Mouse (Mus musculus) spleen, adult 2 months (tissue): ENCODE results near the gene Polr2j. TPM values are rescaled to one million over a fixed set of nuclear protein-coding genes. Genes with fewer than 3 reads are reported as not detected.
"Not testable (repeated sequence)": the region's sequence is repeated elsewhere in the genome, so short reads cannot be mapped to it uniquely, and the experiment has no call there.

Experiments
- DNase-seq, 2 experiments: peaks; one replicate each; pipeline versions ENCODE4 v3.0.0 to v3.0.0-alpha.2; 2012 to 2021; ENCODE audit warnings: low spot score in 2 of 2, low read depth in 1 of 2
- H3K27ac ChIP-seq: fragments of 200-500 bp; 2 replicates; pipeline ENCODE4 v1.5.1; 2012; ENCODE audit warnings: low read length, inconsistent platforms; ENCODE audit not compliant: insufficient read depth
- H3K27me3 ChIP-seq: fragments of 200-500 bp; 2 replicates; pipeline ENCODE4 v1.6.1; 2012; ENCODE audit warnings: mild to moderate bottlenecking, moderate library complexity, low read length, inconsistent platforms; ENCODE audit not compliant: control insufficient read depth, insufficient read depth
- H3K36me3 ChIP-seq: fragments of 200-500 bp; 2 replicates; pipeline ENCODE4 v1.6.1; 2012; ENCODE audit warnings: mild to moderate bottlenecking, low read length, inconsistent platforms; ENCODE audit not compliant: control insufficient read depth, insufficient read depth
- H3K4me1 ChIP-seq: fragments of 200-500 bp; 2 replicates; pipeline ENCODE4 v1.6.1; 2011; ENCODE audit warnings: inconsistent platforms; ENCODE audit not compliant: control insufficient read depth, insufficient read depth, insufficient read length
- H3K4me3 ChIP-seq: fragments of 200-500 bp; 2 replicates; pipeline ENCODE4 v1.5.1; 2011; ENCODE audit warnings: mild to moderate bottlenecking, inconsistent platforms; ENCODE audit not compliant: insufficient read depth, insufficient read length; ENCODE audit errors: extremely low read depth
- CTCF ChIP-seq: fragments of 200-500 bp; IDR thresholded peaks from 2 replicates; pipeline ENCODE4 v1.5.1; 2011; ENCODE audit warnings: mild to moderate bottlenecking, inconsistent platforms; ENCODE audit not compliant: insufficient read depth, insufficient read length, insufficient replicate concordance; ENCODE audit errors: extremely low read depth
- POLR2A ChIP-seq: fragments of 200-500 bp; IDR thresholded peaks from 2 replicates; pipeline ENCODE4 v1.6.1; 2011; ENCODE audit warnings: low read depth, low read length, inconsistent platforms
- WGBS: fragments of 180-500 bp; shearing (Covaris S2); methylation state at CpG from one replicate; pipeline ENCODE4 v1.1.7; 2018; 5-methylcytosine and 5-hydroxymethylcytosine counted together
- polyA plus RNA-seq: library from polyadenylated mRNA; depleted of rRNA; stranded (reverse); fragments of >200 nt; gene quantifications from 2 replicates; pipeline ENCODE4 v1.2.3, GENCODE M21; 2012

Gene Polr2j
- polyA plus RNA-seq, 1 experiment = 32.3 TPM

DNA sequence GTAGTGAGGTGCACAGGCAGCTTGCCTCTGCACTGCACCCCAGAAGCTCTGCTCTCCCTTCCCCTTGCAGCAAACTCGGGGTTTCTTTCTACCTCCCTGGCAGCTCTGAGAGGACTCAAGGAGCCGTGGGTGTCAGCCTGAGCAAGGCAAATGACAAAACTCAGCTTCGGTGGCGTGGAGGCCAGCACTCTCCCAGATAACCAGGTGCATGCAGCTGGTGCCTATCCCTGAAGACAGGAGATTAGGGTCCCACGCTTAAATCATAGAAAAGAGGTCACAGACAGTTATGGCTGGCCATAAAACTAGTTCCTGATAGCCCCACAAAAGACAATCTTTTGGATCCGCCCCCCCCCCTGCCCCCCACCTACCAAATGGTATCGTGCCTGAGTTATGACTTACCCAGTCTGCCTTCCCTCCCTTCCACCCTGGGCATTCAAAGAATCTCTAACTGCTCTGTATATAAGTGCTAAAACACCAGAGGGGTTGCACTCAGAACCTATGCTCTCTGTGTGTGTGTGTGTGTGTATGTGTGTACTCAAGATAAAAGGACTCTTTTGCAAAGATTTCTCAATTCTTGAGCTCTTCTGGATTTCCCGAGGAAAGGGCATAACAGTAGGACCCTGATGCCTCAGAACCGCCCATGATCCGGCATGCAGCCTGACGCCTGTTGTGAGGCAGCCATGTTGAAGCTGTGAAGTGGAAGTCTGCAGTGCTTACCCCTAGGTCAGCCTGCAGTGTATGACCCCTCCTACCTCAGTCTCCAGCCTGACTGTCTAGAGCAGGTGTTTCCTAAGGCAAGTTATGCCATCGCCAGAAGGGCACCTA lies 28.4 kb downstream of the Polr2j start:
- Histone ChIP-seq H3K27me3 (no peaks in the 10 kb centered on the region), H3K36me3 (peaks cover 14% of the 10 kb centered on the region), H3K4me1 (peaks cover 33% of the 10 kb centered on the region; the same call in 1 of the 2 replicates), H3K27ac (peak overlapping the region; percentile 18), H3K4me3 (peak overlapping the region; percentile 16; the same call in 1 of the 2 replicates)
- no peak for DNase-seq
- TF ChIP-seq CTCF (no peak), POLR2A (no peak)
- WGBS = 62% methylated on average over 12 of the region's 12 CpGs

GRCm38 (mm10) chr5:136146936-136147335 lies 30.5 kb downstream of the Polr2j start:
- H3K4me3 ChIP-seq = peak overlapping the region; percentile 41
- peaks cover 33% of the 10 kb centered on the region; the same call in 1 of the 2 replicates for H3K4me1 ChIP-seq
- DNase-seq = peak in 1 of 2 experiments; percentile 66
- 61% methylated on average over 1 of the region's 1 CpGs for WGBS
- H3K27me3 ChIP-seq = no peaks in the 10 kb centered on the region
- peak overlapping the region; percentile 87 for H3K27ac ChIP-seq
- H3K36me3 ChIP-seq = no peaks in the 10 kb centered on the region
- no peak for TF ChIP-seq CTCF

- Histone ChIP-seq H3K36me3 (no peaks in the 10 kb centered on the region), H3K27me3 (no peaks in the 10 kb centered on the region), H3K4me3 (no peak overlapping the region), H3K27ac (peak overlapping the region; percentile 87), H3K4me1 (peaks cover 33% of the 10 kb centered on the region; the same call in 1 of the 2 replicates)
- no peak for TF ChIP-seq POLR2A
- no peak for TF ChIP-seq CTCF
- DNase-seq = no peak
- WGBS = 58% methylated on average over 8 of the region's 8 CpGs
These were observed 31.3 kb downstream of the Polr2j start for GRCm38 (mm10) chr5:136147704-136148103.

DNA sequence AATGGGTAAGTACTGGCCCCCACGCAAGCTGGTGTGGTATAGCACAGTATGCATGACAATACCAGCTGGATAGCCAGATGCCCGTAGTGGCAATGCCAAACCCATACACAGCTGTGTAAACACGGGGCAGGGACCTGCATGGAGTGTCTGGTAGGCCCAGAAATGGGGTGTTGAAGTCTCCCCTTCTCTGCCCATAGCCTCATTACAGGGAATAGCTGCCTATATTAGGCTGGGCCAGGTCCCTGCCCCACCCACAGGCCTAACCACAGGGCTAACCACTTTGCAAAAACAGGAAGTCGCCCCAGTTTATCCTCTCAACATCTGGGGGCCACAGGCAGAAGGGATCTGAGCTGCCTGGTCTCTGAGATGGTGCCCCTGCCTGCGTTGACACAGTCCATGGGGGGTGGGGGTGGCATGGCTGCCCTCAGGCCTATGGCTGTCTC lies 32.7 kb downstream of the Polr2j start:
- H3K4me1 ChIP-seq = peaks cover 33% of the 10 kb centered on the region; the same call in 1 of the 2 replicates
- H3K36me3 ChIP-seq, H3K27me3 ChIP-seq, H3K4me3 ChIP-seq: not testable (repeated sequence)
- peak in 1 of 2 experiments; percentile 42 for DNase-seq
- WGBS = 9% methylated on average over 5 of the region's 5 CpGs
- H3K27ac ChIP-seq = peak overlapping the region; percentile 87

DNA sequence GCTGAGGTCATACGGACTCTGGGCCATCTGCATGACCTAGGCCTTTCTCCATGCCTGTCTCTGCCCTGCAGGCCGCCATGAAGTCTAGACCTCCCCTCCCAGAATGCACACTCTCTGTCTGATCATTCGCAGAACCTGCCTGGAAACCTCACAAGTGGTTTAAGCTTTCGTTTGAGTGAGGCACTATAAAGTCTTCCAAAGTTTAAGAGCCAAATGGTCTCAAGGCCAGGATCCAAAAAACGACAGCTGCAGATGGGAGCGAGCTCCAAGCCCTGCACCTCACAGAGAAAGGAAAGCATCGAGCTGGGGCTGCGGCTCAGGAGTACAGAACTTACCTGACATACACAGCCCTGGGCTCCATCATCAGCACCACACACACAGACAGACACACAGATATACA lies 35.9 kb downstream of the Polr2j start:
- TF ChIP-seq POLR2A (no peak), CTCF (no peak)
- 82% methylated on average over 8 of the region's 8 CpGs for WGBS
- Histone ChIP-seq H3K4me1 (peaks cover 21% of the 10 kb centered on the region; the same call in 1 of the 2 replicates), H3K27ac (0 out of 2 replicates have a peak overlapping the region, but pooled peaks have one; percentile 25), H3K4me3 (no peak overlapping the region), H3K27me3 (no peaks in the 10 kb centered on the region), H3K36me3 (peaks cover 6% of the 10 kb centered on the region; the same call in 1 of the 2 replicates)
- DNase-seq = no peak

DNA sequence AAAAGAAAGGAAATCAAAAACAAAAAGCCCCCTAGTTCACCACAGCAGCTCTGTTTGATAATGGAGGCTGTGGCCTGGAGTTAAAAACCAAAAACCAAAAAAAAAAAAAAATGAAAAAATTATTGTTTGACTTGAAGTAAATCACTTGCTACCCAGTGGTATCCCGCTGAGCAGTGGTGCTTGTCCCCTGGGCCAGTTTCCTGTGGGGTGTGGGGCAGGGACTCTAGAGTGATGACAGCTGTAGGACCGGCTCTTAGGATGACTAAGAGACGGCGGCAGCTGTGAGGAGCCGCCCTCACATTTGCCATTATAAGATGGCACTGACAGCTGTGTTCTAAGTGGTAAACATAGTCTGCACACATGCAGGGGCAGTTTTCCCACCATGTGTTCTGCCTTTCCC lies 39.0 kb downstream of the Polr2j start:
- no peak for TF ChIP-seq POLR2A
- no peak for TF ChIP-seq CTCF
- DNase-seq = no peak
- Histone ChIP-seq H3K36me3 (peaks cover 8% of the 10 kb centered on the region), H3K4me1 (no peaks in the 10 kb centered on the region), H3K27me3 (no peaks in the 10 kb centered on the region), H3K27ac (no peak overlapping the region), H3K4me3 (no peak overlapping the region)
- WGBS = 53% methylated on average over 5 of the region's 5 CpGs

GRCm38 (mm10) chr5:136160084-136160483 lies 43.7 kb downstream of the Polr2j start:
- DNase-seq = not testable (repeated sequence)
- 96% methylated on average over 11 of the region's 12 CpGs for WGBS

More at GRCm38 (mm10) chr5:136160084-136160483, 43.7 kb downstream of the Polr2j start:
- H3K27me3 ChIP-seq, H3K4me3 ChIP-seq, H3K27ac ChIP-seq, H3K4me1 ChIP-seq: not testable (repeated sequence)
- peaks cover 19% of the 10 kb centered on the region for H3K36me3 ChIP-seq
